Mouse (Mus musculus) fat pad, adult 2 months (tissue): ENCODE measurements around the gene Ppp6c.

Experiments used
- DNase-seq: peaks from one replicate; pipeline ENCODE4 v3.0.0-alpha.2; 2011; ENCODE audit warnings: low read depth, low spot score; ENCODE audit errors: extremely low read depth

The Ppp6c gene

GRCm38 (mm10) chr2:39146469-39146868, 79.8 kb downstream of the Ppp6c start:
- no peak for DNase-seq
